Mouse (Mus musculus): Measurements from ENCODE around the gene Agmat. TPM values are rescaled to one million over a fixed set of nuclear protein-coding genes. Genes with fewer than 3 reads are reported as not detected.

Agmat gene
- 0.48 and 0.63 TPM in 2 replicates for polyA plus RNA-seq (2015; fragmentation: Nextera tagmentation; extraction: Ambion mirVana)

DNA sequence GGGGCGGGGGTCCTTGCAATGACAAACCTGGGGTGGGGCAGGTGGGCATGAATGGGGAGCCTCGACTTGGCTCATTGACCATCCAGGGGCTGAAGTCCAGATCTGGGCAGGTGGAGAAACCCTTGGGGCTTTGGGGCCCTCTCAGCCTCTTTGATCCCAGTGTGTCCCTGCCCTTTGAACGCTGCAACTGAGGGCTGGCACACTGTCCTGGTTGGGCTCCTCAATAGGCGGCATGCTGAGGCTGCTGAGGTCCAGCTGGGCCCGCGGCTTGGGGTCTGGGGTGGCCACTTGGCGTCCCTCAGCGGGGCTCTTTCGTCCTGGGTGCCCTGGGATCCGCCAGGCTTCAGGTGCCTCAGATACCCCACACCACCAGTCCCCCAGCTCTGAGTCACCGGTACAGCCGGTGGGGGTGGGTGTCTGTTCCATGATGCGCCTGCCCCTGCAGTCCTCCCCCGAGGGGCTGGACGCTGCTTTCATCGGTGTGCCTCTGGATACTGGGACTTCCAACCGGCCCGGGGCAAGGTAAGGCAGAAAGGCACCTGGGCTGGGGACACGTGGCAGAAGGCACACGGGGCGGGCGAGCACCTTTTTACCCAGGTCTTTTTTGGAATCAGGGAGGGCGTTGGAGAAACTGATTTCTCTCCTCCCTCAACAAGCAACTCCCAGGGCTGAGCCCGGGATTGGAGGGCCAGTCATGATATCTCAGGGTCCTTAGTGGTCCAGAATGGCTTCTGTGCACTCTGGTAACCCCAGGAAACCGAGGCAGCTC lies at the start of gene Agmat:
TSS of gene Agmat (plus strand) at position 95 of the 769 bp plus-strand sequence.

GRCm38 (mm10) chr4:141722731-141723672 lies 23.5 kb upstream of the Agmat start, which contains the start of gene Ddi2:
Gene Ddi2, minus strand, starts transcription at chr4:141723419.

DNA sequence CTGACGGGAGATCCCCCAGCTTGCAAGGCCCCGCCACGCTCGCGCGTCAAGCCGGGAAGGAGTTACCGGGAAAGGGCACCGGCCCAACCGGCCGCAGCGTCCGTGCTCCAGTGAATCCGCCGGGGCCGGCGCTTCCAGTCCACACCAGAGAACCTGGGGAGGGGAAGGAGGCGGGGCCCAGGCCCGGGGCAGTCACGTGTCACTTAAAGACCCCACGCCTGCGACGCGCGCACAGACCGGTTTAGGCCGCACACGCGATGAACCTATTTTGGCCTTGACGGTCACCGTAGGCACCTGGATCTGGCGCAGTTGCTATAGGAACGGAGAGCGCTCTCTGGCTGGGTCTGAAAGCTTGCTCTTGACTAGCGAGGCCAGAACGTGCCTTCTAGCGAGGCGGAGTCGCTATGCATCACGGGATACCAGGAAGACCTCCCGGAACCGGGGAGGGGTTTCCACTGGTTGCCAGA lies 44.1 kb downstream of the Agmat start, which contains the start of gene Dnajc16:
TSS of gene Dnajc16 (minus strand) at position 408 of the 467 bp plus-strand sequence.

GRCm38 (mm10) chr4:141793282-141794151 lies 47.0 kb downstream of the Agmat start, which contains the start of gene Casp9:
Gene Casp9, plus strand, starts transcription at chr4:141793612.

Other genes with a start within 250 kb of the Agmat start
- gene Spen, start 208.1 kb upstream of the Agmat start, polyA plus RNA-seq (2015; fragmentation: Nextera tagmentation; extraction: Ambion mirVana) = 12.4 and 13.7 TPM in 2 replicates
- 12.9 and 13.6 TPM in 2 replicates for gene Fblim1, start 140.6 kb upstream of the Agmat start, polyA plus RNA-seq (2015; fragmentation: Nextera tagmentation; extraction: Ambion mirVana)
- gene Tmem82, start 128.0 kb upstream of the Agmat start, polyA plus RNA-seq (2015; fragmentation: Nextera tagmentation; extraction: Ambion mirVana) = 0.52 and 0.62 TPM in 2 replicates
- 2.0 and 2.5 TPM in 2 replicates for gene Slc25a34, start 122.9 kb upstream of the Agmat start, polyA plus RNA-seq (2015; fragmentation: Nextera tagmentation; extraction: Ambion mirVana)
- 8.6 and 8.7 TPM in 2 replicates for gene Plekhm2, start 81.8 kb upstream of the Agmat start, polyA plus RNA-seq (2015; fragmentation: Nextera tagmentation; extraction: Ambion mirVana)
- gene Rsc1a1, start 61.1 kb upstream of the Agmat start, polyA plus RNA-seq (2015; fragmentation: Nextera tagmentation; extraction: Ambion mirVana) = not detected in 2 replicates
- 10.3 and 10.7 TPM in 2 replicates for gene Ddi2, start 23.3 kb upstream of the Agmat start, polyA plus RNA-seq (2015; fragmentation: Nextera tagmentation; extraction: Ambion mirVana)
- gene Dnajc16, start 44.3 kb downstream of the Agmat start, polyA plus RNA-seq (2015; fragmentation: Nextera tagmentation; extraction: Ambion mirVana) = 4.9 and 5.6 TPM in 2 replicates
- gene Casp9, start 46.9 kb downstream of the Agmat start, polyA plus RNA-seq (2015; fragmentation: Nextera tagmentation; extraction: Ambion mirVana) = 16.5 and 16.6 TPM in 2 replicates
- 0.26 TPM in 1 of 2 replicates, not detected in the other for gene Cela2a, start 79.5 kb downstream of the Agmat start, polyA plus RNA-seq (2015; fragmentation: Nextera tagmentation; extraction: Ambion mirVana)
- not detected in 2 replicates for gene Ctrc, start 99.7 kb downstream of the Agmat start, polyA plus RNA-seq (2015; fragmentation: Nextera tagmentation; extraction: Ambion mirVana)
- 95.7 and 103 TPM in 2 replicates for gene Efhd2, start 128.2 kb downstream of the Agmat start, polyA plus RNA-seq (2015; fragmentation: Nextera tagmentation; extraction: Ambion mirVana)